Mouse (Mus musculus) naive thymus-derived CD4-positive, alpha-beta T cell, adult 5 months (primary cell): ENCODE measurements around the gene Olfr944. TPM values are rescaled to one million over a fixed set of nuclear protein-coding genes. Genes with fewer than 3 reads are reported as not detected.

Source experiments
- polyA plus RNA-seq: library from polyadenylated mRNA; unstranded; fragments of 100-300 nt; shearing (Covaris generic); gene quantifications from one replicate; pipeline ENCODE4 v1.2.1, GENCODE M21; 2017

Gene Olfr944
- not detected for polyA plus RNA-seq

DNA sequence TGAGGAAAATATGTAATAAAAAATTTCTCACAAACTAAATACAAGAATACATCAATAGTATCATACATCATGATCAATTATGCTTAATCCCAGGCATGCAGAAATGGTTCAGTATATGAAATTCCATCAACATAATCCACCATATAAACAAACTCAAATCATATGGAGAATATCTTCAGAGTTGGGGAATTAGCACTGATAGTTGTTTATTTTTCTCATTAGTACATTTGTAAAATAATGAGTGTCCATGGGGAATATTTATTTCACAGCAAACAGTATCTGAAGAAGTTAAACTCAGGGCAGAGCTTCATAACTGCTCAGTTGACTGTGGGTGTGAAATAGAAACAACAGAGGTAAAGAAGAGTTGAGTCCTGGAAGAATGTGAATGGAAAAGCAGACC, at the start of gene Olfr944:
Gene Olfr944, plus strand, starts transcription at position 301 of the 400 bp plus-strand sequence.

GRCm38 (mm10) chr9:39166004-39166403, 35.7 kb upstream of the Olfr944 start, which contains the start of gene Olfr943:
Gene Olfr943 (plus strand): TSS chr9:39166304.

DNA sequence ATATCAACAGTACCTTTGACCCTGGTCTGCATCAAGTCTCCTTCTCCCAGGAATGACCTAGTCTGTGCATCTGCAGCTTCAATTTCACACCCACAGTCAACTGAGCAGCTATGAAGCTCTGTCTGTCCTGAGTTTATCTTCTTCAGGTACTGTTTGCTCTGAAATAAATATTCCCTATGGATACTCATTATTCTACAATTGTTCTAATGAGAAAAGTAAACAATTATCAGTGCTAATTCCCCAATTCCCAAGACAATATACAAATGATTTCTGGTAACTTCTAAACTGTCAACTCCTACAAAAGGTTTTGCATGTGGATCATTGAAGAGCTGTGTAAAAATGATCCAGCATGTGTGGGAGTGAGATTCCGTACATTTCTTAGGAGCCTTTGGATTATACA, 48.2 kb downstream of the Olfr944 start, which contains the start of gene Olfr1537:
Gene Olfr1537, minus strand, starts transcription at position 101 of the 400 bp plus-strand sequence.

Other genes starting within 250 kb of the Olfr944 start
- not detected for gene Olfr933, start 229.6 kb upstream of the Olfr944 start, polyA plus RNA-seq
- not detected for gene Olfr934, start 213.6 kb upstream of the Olfr944 start, polyA plus RNA-seq
- not detected for gene Olfr935, start 202.2 kb upstream of the Olfr944 start, polyA plus RNA-seq
- gene Olfr146, start 178.5 kb upstream of the Olfr944 start, polyA plus RNA-seq, result not detected
- gene Olfr937, start 137.0 kb upstream of the Olfr944 start, polyA plus RNA-seq, result not detected
- not detected for gene Olfr938, start 123.0 kb upstream of the Olfr944 start, polyA plus RNA-seq
- gene Olfr27, start 73.8 kb upstream of the Olfr944 start, polyA plus RNA-seq, result not detected
- gene Olfr943, start 35.6 kb upstream of the Olfr944 start, polyA plus RNA-seq, result 0.07 TPM
- not detected for gene Olfr1537, start 48.1 kb downstream of the Olfr944 start, polyA plus RNA-seq
- gene Olfr945, start 74.9 kb downstream of the Olfr944 start, polyA plus RNA-seq, result not detected
- gene Olfr948, start 124.1 kb downstream of the Olfr944 start, polyA plus RNA-seq, result not detected
- gene Olfr951, start 185.5 kb downstream of the Olfr944 start, polyA plus RNA-seq, result not detected
- gene Olfr952, start 225.2 kb downstream of the Olfr944 start, polyA plus RNA-seq, result not detected